Mouse (Mus musculus) heart, adult 18-20 months (tissue): ENCODE data around the gene Iqgap3. TPM values are rescaled to one million over a fixed set of nuclear protein-coding genes. Genes with fewer than 3 reads are reported as not detected.
A peak's percentile ranks its signal among the peaks of the same experiment; 100 is the strongest.

Experiments
- DNase-seq, 2 experiments: peaks; one replicate each; pipeline ENCODE4 v3.0.0; 2021 to 2022; ENCODE audit warnings: mixed read lengths in 1 of 2
- total RNA-seq, 2 experiments: library from RNA; stranded (reverse); gene quantifications; 2 replicates each; pipeline ENCODE4 v1.2.3; 2021

The Iqgap3 gene
- total RNA-seq, 2 experiments from 2014 or later, result 0.39 to 0.69 TPM

- DNase-seq, result peak; percentile 65 to 69
Observed at GRCm38 (mm10) chr3:88150061-88150998, 68.6 kb downstream of the Iqgap3 start.

- DNase-seq, result no peak
Observed at GRCm38 (mm10) chr3:88150999-88151364, 69.2 kb downstream of the Iqgap3 start.

- DNase-seq, result no peak
Observed at GRCm38 (mm10) chr3:88152056-88152455, 70.3 kb downstream of the Iqgap3 start.

- no peak for DNase-seq
Observed at GRCm38 (mm10) chr3:88153290-88154011, 71.7 kb downstream of the Iqgap3 start.

- no peak for DNase-seq
Observed at GRCm38 (mm10) chr3:88154236-88154635, 72.5 kb downstream of the Iqgap3 start.

- no peak for DNase-seq
Observed at GRCm38 (mm10) chr3:88156817-88157216, 75.0 kb downstream of the Iqgap3 start.

- DNase-seq, result peak in 1 of 2 experiments; percentile 43
Observed at GRCm38 (mm10) chr3:88157771-88158597, 76.2 kb downstream of the Iqgap3 start.

- no peak for DNase-seq
Observed at GRCm38 (mm10) chr3:88158991-88159390, 77.2 kb downstream of the Iqgap3 start.

GRCm38 (mm10) chr3:88160856-88161255 lies 79.1 kb downstream of the Iqgap3 start:
- DNase-seq, result no peak

- peak; percentile 83 to 88 for DNase-seq
Observed at GRCm38 (mm10) chr3:88162259-88162658, 80.5 kb downstream of the Iqgap3 start.

GRCm38 (mm10) chr3:88162811-88163210 lies 81.0 kb downstream of the Iqgap3 start:
- DNase-seq, result no peak

- no peak for DNase-seq
Observed at GRCm38 (mm10) chr3:88163847-88164246, 82.1 kb downstream of the Iqgap3 start.

- no peak for DNase-seq
Observed at GRCm38 (mm10) chr3:88164263-88164662, 82.5 kb downstream of the Iqgap3 start.

- peak; percentile 75 to 83 for DNase-seq
Observed at GRCm38 (mm10) chr3:88166056-88166455, 84.3 kb downstream of the Iqgap3 start.

- peak in 1 of 2 experiments; percentile 4 for DNase-seq
Observed at GRCm38 (mm10) chr3:88170361-88170760, 88.6 kb downstream of the Iqgap3 start.

Other genes with a start within 250 kb of the Iqgap3 start
- gene Sh2d2a, start 235.2 kb upstream of the Iqgap3 start, total RNA-seq, result 1 to 10 TPM in 1 of 2 experiments, under 1 TPM in 1; 0.17 to 1.2 TPM
- 10 to 100 TPM; 45.6 to 47.9 TPM for gene Prcc, start 196.4 kb upstream of the Iqgap3 start, total RNA-seq
- 100 to 1,000 TPM; 111 to 117 TPM for gene Hdgf, start 175.7 kb upstream of the Iqgap3 start, total RNA-seq
- 10 to 100 TPM; 75.0 to 77.9 TPM for gene Mrpl24, start 162.5 kb upstream of the Iqgap3 start, total RNA-seq
- gene Isg20l2, start 151.7 kb upstream of the Iqgap3 start, total RNA-seq, result 10 to 100 TPM; 10.8 to 11.5 TPM
- gene Rrnad1, start 151.3 kb upstream of the Iqgap3 start, total RNA-seq, result 1 to 10 TPM; 4.8 to 5.1 TPM
- gene Crabp2, start 133.3 kb upstream of the Iqgap3 start, total RNA-seq, result not detected
- gene Nes, start 110.9 kb upstream of the Iqgap3 start, total RNA-seq, result 10 to 100 TPM; 12.5 to 24.8 TPM
- under 1 TPM in 1 of 2 experiments, not detected in 1; 0.32 TPM for gene Bcan, start 81.7 kb upstream of the Iqgap3 start, total RNA-seq
- not detected for gene Hapln2, start 54.4 kb upstream of the Iqgap3 start, total RNA-seq
- gene Gpatch4, start 38.9 kb upstream of the Iqgap3 start, total RNA-seq, result 10 to 100 TPM; 10.9 to 12.3 TPM
- 10 to 100 TPM; 90.7 to 95.9 TPM for gene Naxe, start 23.5 kb upstream of the Iqgap3 start, total RNA-seq
- not detected for gene Ttc24, start 3.7 kb upstream of the Iqgap3 start, total RNA-seq
- gene Mef2d, start 60.4 kb downstream of the Iqgap3 start, total RNA-seq, result 100 to 1,000 TPM; 120 TPM
- gene Rhbg, start 172.7 kb downstream of the Iqgap3 start, total RNA-seq, result under 1 TPM in 1 of 2 experiments, not detected in 1; 0.64 TPM
- gene Gm38392, start 205.2 kb downstream of the Iqgap3 start, total RNA-seq, result under 1 TPM; 0.30 to 0.33 TPM
- 1 to 10 TPM; 6.7 to 7.3 TPM for gene Tsacc, start 215.0 kb downstream of the Iqgap3 start, total RNA-seq
- gene Cct3, start 215.1 kb downstream of the Iqgap3 start, total RNA-seq, result 100 to 1,000 TPM; 184 to 197 TPM
- 10 to 100 TPM; 67.8 to 84.2 TPM for gene Glmp, start 243.1 kb downstream of the Iqgap3 start, total RNA-seq